ENCODE assay signal across 8 mouse cellular contexts in genomic region chr11:118443201-118443970, GRCm38 (mm10). TPM values are rescaled to one million over a fixed set of nuclear protein-coding genes. Genes with fewer than 3 reads are reported as not detected.
DNase-seq lines count a peak whose midpoint lies in the region; ATAC-seq and TF ChIP-seq lines count a peak whose summit lies in the region.

No protein-coding gene starts in this region.

- no peak overlapping the region for H3K9ac ChIP-seq in kidney, embryonic 15.5 days
- no peak overlapping the region for H3K9ac ChIP-seq in stomach, embryonic 14.5 days (replicated peaks; ENCODE audit: low read depth, low read length)

- TF ChIP-seq CTCF in bone marrow, adult 2 months (IDR thresholded peaks at IDR 0.05; ENCODE audit: control insufficient read depth, insufficient read depth, low read length): peak; percentile 81

- peak; percentile 80 for DNase-seq in CD4-positive, CD25-positive, alpha-beta regulatory T cell, adult 2 months (ENCODE audit: low read depth, low spot score)
- peak; percentile 38 for DNase-seq in 3134 (ENCODE audit: extremely low read depth, insufficient read length, low spot score)
- DNase-seq in gastrocnemius, postnatal 14 days: peak; percentile 79
- peak; percentile 87 for DNase-seq in lung, postnatal 10 days

- no peak for ATAC-seq in CD4-positive, CD25-positive, alpha-beta regulatory T cell, adult 4 months
- peak; percentile 30; the same call in 1 of the 2 replicates for ATAC-seq in kidney, embryonic 15.5 days (replicated peaks; ENCODE audit: low FRiP score)
- ATAC-seq in stomach, embryonic 14.5 days (ENCODE audit: insufficient number of reproducible peaks, insufficient read depth, low FRiP score, low read depth): 0 out of 2 replicates have a peak, but pooled peaks have one; percentile 49

- 0 out of 2 replicates have a peak, but pooled peaks cover 4% of the 10 kb centered on the region for H3K27me3 ChIP-seq in kidney, embryonic 15.5 days
- no peaks in the 10 kb centered on the region for H3K27me3 ChIP-seq in stomach, embryonic 14.5 days (ENCODE audit: control insufficient read depth, insufficient read depth, low read length)

- WGBS in bone marrow, adult 2 months: 35% methylated on average over 11 of the region's 11 CpGs
- WGBS in kidney, embryonic 15.5 days: 35% methylated on average over 11 of the region's 11 CpGs
- 33% methylated on average over 11 of the region's 11 CpGs for WGBS in stomach, embryonic 14.5 days

- no peaks in the 10 kb centered on the region for H3K9me3 ChIP-seq in kidney, embryonic 15.5 days (replicated peaks)
- H3K9me3 ChIP-seq in stomach, embryonic 14.5 days (ENCODE audit: control insufficient read depth, low read depth, low read length): no peaks in the 10 kb centered on the region

- intact Hi-C loops in gastrocnemius, postnatal 14 days (cut with DNase I; ENCODE audit: low total_unique reads): no loop called here

- H3K4me2 ChIP-seq in kidney, embryonic 15.5 days: no peak overlapping the region
- H3K4me2 ChIP-seq in stomach, embryonic 14.5 days (replicated peaks; ENCODE audit: low read depth, low read length): no peak overlapping the region

- H3K27ac ChIP-seq in bone marrow, adult 2 months (ENCODE audit: control insufficient read depth, insufficient read depth, low read depth, low read length, poor library complexity): no peak overlapping the region
- H3K27ac ChIP-seq in kidney, embryonic 15.5 days: no peak overlapping the region
- no peak overlapping the region for H3K27ac ChIP-seq in stomach, embryonic 14.5 days (ENCODE audit: low read length)

- H3K36me3 ChIP-seq in kidney, embryonic 15.5 days: no peaks in the 10 kb centered on the region
- no peaks in the 10 kb centered on the region for H3K36me3 ChIP-seq in stomach, embryonic 14.5 days (ENCODE audit: control insufficient read depth, insufficient read depth, low read length)

- no peaks in the 10 kb centered on the region for H3K4me1 ChIP-seq in bone marrow, adult 2 months (ENCODE audit: control insufficient read depth, insufficient read depth, low read length)
- H3K4me1 ChIP-seq in kidney, embryonic 15.5 days: peaks cover 12% of the 10 kb centered on the region
- peaks cover 8% of the 10 kb centered on the region for H3K4me1 ChIP-seq in stomach, embryonic 14.5 days (ENCODE audit: control insufficient read depth, insufficient read depth, low read length)

- H3K4me3 ChIP-seq in bone marrow, adult 2 months (replicated peaks; ENCODE audit: control insufficient read depth, low read depth, low read length): no peak overlapping the region
- no peak overlapping the region for H3K4me3 ChIP-seq in kidney, embryonic 15.5 days (replicated peaks)
- no peak overlapping the region for H3K4me3 ChIP-seq in stomach, embryonic 14.5 days (ENCODE audit: low read depth, low read length)

- no peak for TF ChIP-seq POLR2A in bone marrow, adult 2 months (IDR thresholded peaks at IDR 0.05; ENCODE audit: borderline replicate concordance, control insufficient read depth, low read depth, low read length)

RNA-seq across cellular contexts. Expression of gene C1qtnf1, which starts 15.4 kb away (rescaled TPM):
- polyA plus RNA-seq in CD4-positive, CD25-positive, alpha-beta regulatory T cell, adult 4 months (2017; shearing (Covaris generic)): not detected
- 1.5 and 1.8 TPM in 2 replicates for polyA plus RNA-seq in bone marrow, adult 2 months (2011; ENCODE audit: insufficient read depth, insufficient read length, low replicate concordance, missing spikeins)
- total RNA-seq in gastrocnemius, postnatal 14 days (2021): 10 to 100 TPM; 26.4 to 30.2 TPM
- 5.9 and 7.2 TPM in 2 replicates for polyA plus RNA-seq in kidney, embryonic 15.5 days (2015; fragmentation: Nextera tagmentation; extraction: Ambion mirVana)
- polyA plus RNA-seq in stomach, embryonic 14.5 days (2014; fragmentation: Nextera tagmentation; extraction: Ambion mirVana): 7.0 and 7.9 TPM in 2 replicates

RNA-seq across cellular contexts. Expression of gene Cant1, which starts 24.5 kb away (rescaled TPM):
- 10 to 100 TPM; 12.9 to 13.6 TPM for polyA plus RNA-seq in CD4-positive, CD25-positive, alpha-beta regulatory T cell, adult 4 months (2017; shearing (Covaris generic))
- 8.3 and 14.6 TPM in 2 replicates for polyA plus RNA-seq in bone marrow, adult 2 months (2011; ENCODE audit: insufficient read depth, insufficient read length, low replicate concordance, missing spikeins)
- 10 to 100 TPM; 11.0 to 11.7 TPM for total RNA-seq in gastrocnemius, postnatal 14 days (2021)
- polyA plus RNA-seq in kidney, embryonic 15.5 days (2015; fragmentation: Nextera tagmentation; extraction: Ambion mirVana): 26.7 and 32.9 TPM in 2 replicates
- 21.8 and 25.7 TPM in 2 replicates for polyA plus RNA-seq in stomach, embryonic 14.5 days (2014; fragmentation: Nextera tagmentation; extraction: Ambion mirVana)

RNA-seq across cellular contexts. Expression of gene Engase, which starts 33.2 kb away (rescaled TPM):
- 1 to 10 TPM; 2.3 to 5.1 TPM for polyA plus RNA-seq in CD4-positive, CD25-positive, alpha-beta regulatory T cell, adult 4 months (2017; shearing (Covaris generic))
- polyA plus RNA-seq in bone marrow, adult 2 months (2011; ENCODE audit: insufficient read depth, insufficient read length, low replicate concordance, missing spikeins): 7.4 and 15.0 TPM in 2 replicates
- total RNA-seq in gastrocnemius, postnatal 14 days (2021): 10 to 100 TPM; 13.1 to 13.5 TPM
- polyA plus RNA-seq in kidney, embryonic 15.5 days (2015; fragmentation: Nextera tagmentation; extraction: Ambion mirVana): 5.4 and 8.7 TPM in 2 replicates
- polyA plus RNA-seq in stomach, embryonic 14.5 days (2014; fragmentation: Nextera tagmentation; extraction: Ambion mirVana): 5.2 and 7.0 TPM in 2 replicates

RNA-seq across cellular contexts. Expression of gene Lgals3bp, which starts 41.5 kb away (rescaled TPM):
- polyA plus RNA-seq in CD4-positive, CD25-positive, alpha-beta regulatory T cell, adult 4 months (2017; shearing (Covaris generic)): 100 to 1,000 TPM in 1 of 2 experiments, 10 to 100 TPM in 1; 93.7 to 163 TPM
- 43.9 and 52.7 TPM in 2 replicates for polyA plus RNA-seq in bone marrow, adult 2 months (2011; ENCODE audit: insufficient read depth, insufficient read length, low replicate concordance, missing spikeins)
- total RNA-seq in gastrocnemius, postnatal 14 days (2021): 10 to 100 TPM; 11.0 to 11.9 TPM
- 13.6 and 18.2 TPM in 2 replicates for polyA plus RNA-seq in kidney, embryonic 15.5 days (2015; fragmentation: Nextera tagmentation; extraction: Ambion mirVana)
- polyA plus RNA-seq in stomach, embryonic 14.5 days (2014; fragmentation: Nextera tagmentation; extraction: Ambion mirVana): 39.0 and 39.2 TPM in 2 replicates
